Mouse (Mus musculus): ENCODE measurements around the gene Olfr967.
"Not testable (repeated sequence)": the region's sequence is repeated elsewhere in the genome, so short reads cannot be mapped to it uniquely, and the experiment has no call there.

Gene Olfr967

GRCm38 (mm10) chr9:39745949-39746348 is at the start of gene Olfr967:
Olfr967 (plus strand) TSS chr9:39746249.
- in situ Hi-C loops (cut with MboI, MseI) = loop anchor here (25.0 kb wide), 1 partner anchor 791 kb away; the partner anchor contains the start of gene Gramd1b

DNA sequence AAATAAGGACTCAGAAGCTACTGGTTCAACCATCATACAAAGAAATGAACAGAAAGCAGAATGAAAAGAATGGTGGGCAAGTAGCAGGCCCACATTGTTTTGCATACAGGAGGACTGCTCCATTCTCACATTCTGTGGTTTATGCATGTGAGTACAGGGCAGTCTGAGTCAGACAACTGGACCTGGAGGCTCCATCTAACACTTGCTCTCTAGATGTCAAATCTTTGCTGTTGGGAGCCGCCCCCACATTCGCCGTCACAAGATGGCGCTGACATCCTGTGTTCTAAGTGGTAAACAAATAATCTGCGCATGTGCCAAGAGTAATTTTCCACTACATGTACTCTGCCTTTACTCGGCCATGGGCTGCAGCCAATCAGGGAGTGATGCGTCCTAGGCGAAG is 44.9 kb upstream of the Olfr967 start:
- in situ Hi-C loops (cut with MboI, MseI) = not testable (repeated sequence)

DNA sequence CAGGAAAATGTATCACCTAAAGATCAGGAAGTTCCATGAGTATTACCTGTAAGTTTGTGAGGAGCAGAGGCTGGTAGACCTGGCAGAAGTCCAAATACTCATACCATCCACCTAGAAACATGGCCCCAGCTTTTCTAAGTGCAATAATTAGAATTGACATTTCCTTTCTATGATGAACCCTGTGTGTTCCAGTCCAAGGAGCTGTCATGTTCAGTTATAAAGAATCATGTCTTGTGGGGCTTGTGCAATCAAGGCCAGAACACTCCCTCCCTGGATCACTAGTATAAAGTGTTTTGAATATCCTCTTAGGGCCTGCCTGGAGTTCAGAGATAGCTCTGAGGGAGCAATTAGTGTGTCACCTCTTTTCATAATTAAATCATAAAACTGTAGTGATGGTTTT is 39.0 kb upstream of the Olfr967 start, which contains the start of gene Olfr149:
Olfr149 (minus strand) TSS at position 101 of the 400 bp plus-strand sequence.
- in situ Hi-C loops (cut with MboI, MseI) = no loop called here

DNA sequence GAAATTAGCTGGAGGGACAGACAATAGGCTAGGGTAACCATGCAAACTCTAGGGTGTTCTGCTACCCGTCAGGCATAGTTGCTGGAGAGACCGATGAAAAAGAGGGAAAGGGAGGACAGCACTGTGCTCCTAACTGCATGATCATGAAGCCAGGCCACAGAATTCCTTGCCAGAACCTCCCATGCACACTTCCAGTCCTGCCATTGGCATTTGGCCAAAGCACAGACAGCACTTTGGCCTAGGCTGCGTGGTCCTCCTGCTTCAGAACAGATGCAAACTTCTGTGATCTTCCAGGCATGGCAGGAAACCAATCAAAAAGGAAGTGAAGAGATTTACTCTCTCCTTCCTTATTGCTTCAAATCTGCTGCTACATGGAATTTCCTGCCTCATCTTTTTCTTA is 37.1 kb upstream of the Olfr967 start:
- in situ Hi-C loops (cut with MboI, MseI) = no loop called here

DNA sequence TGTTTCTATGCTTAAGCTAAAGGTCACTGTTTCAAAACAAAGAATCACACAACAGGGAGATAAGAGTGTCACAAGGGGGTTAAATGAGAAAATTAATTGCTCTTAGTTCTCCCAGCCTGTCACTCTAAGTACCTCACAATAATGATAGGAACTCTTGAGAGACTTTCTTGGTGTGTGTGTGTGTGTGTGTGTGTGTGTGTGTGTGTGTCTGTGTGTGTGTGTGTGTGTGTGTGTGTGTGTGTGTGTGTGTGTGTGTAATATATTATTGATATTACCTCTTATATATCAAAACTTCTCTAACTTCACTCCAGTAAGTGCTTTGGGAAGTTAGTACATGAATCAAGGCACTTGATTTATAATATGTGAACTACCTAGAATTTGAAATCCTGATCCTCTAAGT is 35.0 kb upstream of the Olfr967 start, which contains the start of gene Olfr965:
Olfr965 (plus strand) TSS at position 301 of the 400 bp plus-strand sequence.
- in situ Hi-C loops (cut with MboI, MseI) = no loop called here

- in situ Hi-C loops (cut with MboI, MseI) = loop anchor here (25.0 kb wide), 1 partner anchor 807 kb away; the partner anchor contains the start of gene Gramd1b
Measured at GRCm38 (mm10) chr9:39730678-39731077, 15.4 kb upstream of the Olfr967 start, which contains the start of gene Olfr150. Olfr150 (plus strand) TSS chr9:39730978.

DNA sequence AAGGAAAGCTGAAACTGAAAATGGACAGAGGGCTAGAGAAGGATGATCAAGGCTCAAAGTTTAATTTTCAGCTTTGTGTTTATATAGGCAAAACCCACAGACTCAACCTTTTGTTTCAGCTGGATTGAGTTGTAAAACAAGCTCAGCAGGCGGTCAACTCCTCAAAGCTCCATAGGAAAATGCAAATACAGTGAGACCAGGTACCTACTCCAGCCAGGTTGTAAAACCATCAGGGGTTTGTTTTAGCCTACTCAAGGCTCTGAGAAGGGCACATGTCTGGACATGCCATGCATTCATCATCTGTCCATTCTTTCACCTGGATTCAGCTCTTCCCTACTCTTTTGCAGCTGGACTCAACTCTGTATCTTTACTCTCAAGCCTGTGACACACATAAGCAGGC is 5.3 kb upstream of the Olfr967 start:
- in situ Hi-C loops (cut with MboI, MseI) = loop anchor here (25.0 kb wide), 1 partner anchor 797 kb away; the partner anchor contains the start of gene Gramd1b

GRCm38 (mm10) chr9:39746428-39746827 is 379 bp downstream of the Olfr967 start:
- in situ Hi-C loops (cut with MboI, MseI) = loop anchor here (25.0 kb wide), 1 partner anchor 791 kb away; the partner anchor contains the start of gene Gramd1b

DNA sequence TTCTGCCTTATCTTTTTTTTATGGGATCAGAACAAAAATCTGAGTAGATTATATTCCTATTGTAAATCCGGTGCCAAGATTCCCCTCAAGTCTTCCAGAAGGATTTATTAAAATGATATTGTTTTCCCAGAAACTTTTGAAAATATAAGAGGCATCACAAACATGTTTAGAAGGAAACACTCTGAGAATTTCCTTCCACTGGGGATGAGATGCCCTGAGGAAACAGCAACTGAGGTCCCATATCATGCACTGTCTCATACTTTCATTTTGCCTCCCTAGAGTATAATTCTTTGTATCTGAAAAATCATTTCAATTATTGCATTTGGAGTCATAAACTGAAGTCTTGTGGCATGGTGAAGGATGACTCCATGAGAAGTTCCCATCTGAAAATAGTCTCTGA is 37.1 kb downstream of the Olfr967 start, which contains the start of gene Olfr968:
Olfr968 (minus strand) TSS at position 101 of the 400 bp plus-strand sequence.
- in situ Hi-C loops (cut with MboI, MseI) = no loop called here

GRCm38 (mm10) chr9:39790558-39790957 is 44.5 kb downstream of the Olfr967 start, which contains the start of gene Olfr969:
Olfr969 (plus strand) TSS chr9:39790945.
- in situ Hi-C loops (cut with MboI, MseI) = loop anchor here (10.0 kb wide), 1 partner anchor 1766 kb away; the partner anchor contains the start of gene Olfr883
